Mouse (Mus musculus): ENCODE measurements around the gene Trip6. TPM values are rescaled to one million over a fixed set of nuclear protein-coding genes. Genes with fewer than 3 reads are reported as not detected.
A peak's percentile ranks its signal among the peaks of the same experiment; 100 is the strongest.

Trip6 gene
- polyA plus RNA-seq, 1 experiment from 2014 or later: 12.0 TPM

GRCm38 (mm10) chr5:137290677-137291076, 23.5 kb downstream of the Trip6 start:
- H3K27me3 ChIP-seq (ENCODE audit: control insufficient read depth, insufficient read depth, low read length): peaks cover 23% of the 10 kb centered on the region
- peaks cover 8% of the 10 kb centered on the region for H3K36me3 ChIP-seq (ENCODE audit: control insufficient read depth, insufficient read depth, low read length)
- no peak for ATAC-seq (ENCODE audit: low FRiP score, low TSS enrichment)
- H3K9me3 ChIP-seq (ENCODE audit: control insufficient read depth, low read length): no peaks in the 10 kb centered on the region
- peak; percentile 48 for DNase-seq
- peaks cover 27% of the 10 kb centered on the region for H3K4me1 ChIP-seq (ENCODE audit: control insufficient read depth, insufficient read depth, low read length)
- WGBS: 25% methylated on average over 15 of the region's 15 CpGs
- H3K4me3 ChIP-seq (replicated peaks; ENCODE audit: low read depth, low read length): no peak overlapping the region
- no peak overlapping the region for H3K27ac ChIP-seq (replicated peaks; ENCODE audit: low read depth, low read length)
- no peak overlapping the region for H3K9ac ChIP-seq (replicated peaks; ENCODE audit: low read length)
- no peak overlapping the region for H3K4me2 ChIP-seq (ENCODE audit: low read length)

GRCm38 (mm10) chr5:137289591-137290365, 24.4 kb downstream of the Trip6 start:
- peak overlapping the region; percentile 50 for H3K4me3 ChIP-seq (replicated peaks; ENCODE audit: low read depth, low read length)
- WGBS: 54% methylated on average over 13 of the region's 13 CpGs
- H3K36me3 ChIP-seq (ENCODE audit: control insufficient read depth, insufficient read depth, low read length): no peaks in the 10 kb centered on the region
- no peak overlapping the region for H3K27ac ChIP-seq (replicated peaks; ENCODE audit: low read depth, low read length)
- peaks cover 23% of the 10 kb centered on the region for H3K27me3 ChIP-seq (ENCODE audit: control insufficient read depth, insufficient read depth, low read length)
- no peak for DNase-seq
- H3K4me2 ChIP-seq (ENCODE audit: low read length): peak overlapping the region; percentile 98
- no peak for ATAC-seq (ENCODE audit: low FRiP score, low TSS enrichment)
- H3K4me1 ChIP-seq (ENCODE audit: control insufficient read depth, insufficient read depth, low read length): peaks cover 22% of the 10 kb centered on the region
- H3K9ac ChIP-seq (replicated peaks; ENCODE audit: low read length): peak overlapping the region; percentile 39; the same call in 1 of the 2 replicates
- no peaks in the 10 kb centered on the region for H3K9me3 ChIP-seq (ENCODE audit: control insufficient read depth, low read length)

GRCm38 (mm10) chr5:137288999-137289470, 25.2 kb downstream of the Trip6 start:
- 2% methylated on average over 25 of the region's 25 CpGs for WGBS
- H3K9ac ChIP-seq (replicated peaks; ENCODE audit: low read length): peak overlapping the region; percentile 39; the same call in 1 of the 2 replicates
- peak overlapping the region; percentile 50 for H3K4me3 ChIP-seq (replicated peaks; ENCODE audit: low read depth, low read length)
- peaks cover 23% of the 10 kb centered on the region for H3K27me3 ChIP-seq (ENCODE audit: control insufficient read depth, insufficient read depth, low read length)
- no peak for ATAC-seq (ENCODE audit: low FRiP score, low TSS enrichment)
- no peak overlapping the region for H3K27ac ChIP-seq (replicated peaks; ENCODE audit: low read depth, low read length)
- peaks cover 20% of the 10 kb centered on the region; the same call in 1 of the 2 replicates for H3K4me1 ChIP-seq (ENCODE audit: control insufficient read depth, insufficient read depth, low read length)
- H3K9me3 ChIP-seq (ENCODE audit: control insufficient read depth, low read length): no peaks in the 10 kb centered on the region
- no peaks in the 10 kb centered on the region for H3K36me3 ChIP-seq (ENCODE audit: control insufficient read depth, insufficient read depth, low read length)
- peak; percentile 75 for DNase-seq
- H3K4me2 ChIP-seq (ENCODE audit: low read length): peak overlapping the region; percentile 98

GRCm38 (mm10) chr5:137287953-137288743, 26.1 kb downstream of the Trip6 start:
- Histone ChIP-seq H3K27me3 (ENCODE audit: control insufficient read depth, insufficient read depth, low read length) (peaks cover 23% of the 10 kb centered on the region), H3K4me3 (replicated peaks; ENCODE audit: low read depth, low read length) (peak overlapping the region; percentile 50), H3K36me3 (ENCODE audit: control insufficient read depth, insufficient read depth, low read length) (no peaks in the 10 kb centered on the region), H3K9me3 (ENCODE audit: control insufficient read depth, low read length) (no peaks in the 10 kb centered on the region), H3K4me1 (ENCODE audit: control insufficient read depth, insufficient read depth, low read length) (peaks cover 18% of the 10 kb centered on the region; the same call in 1 of the 2 replicates), H3K27ac (replicated peaks; ENCODE audit: low read depth, low read length) (peak overlapping the region; percentile 53), H3K9ac (replicated peaks; ENCODE audit: low read length) (peak overlapping the region; percentile 65), H3K4me2 (ENCODE audit: low read length) (peak overlapping the region; percentile 98)
- WGBS: under 1% methylated on average over 57 of the region's 65 CpGs
- ATAC-seq (ENCODE audit: low FRiP score, low TSS enrichment) (peak; percentile 18; the same call in 1 of the 2 replicates), DNase-seq (peak; percentile 62)

- ATAC-seq (ENCODE audit: low FRiP score, low TSS enrichment) (peak; percentile 57), DNase-seq (peak; percentile 81)
- peak within 1 kb of the TSS; percentile 98 for H3K4me2 ChIP-seq (ENCODE audit: low read length)
- under 1% methylated on average over 40 of the region's 40 CpGs for WGBS
- H3K36me3 ChIP-seq (ENCODE audit: control insufficient read depth, insufficient read depth, low read length): no peaks in the 10 kb centered on the region
- peaks cover 12% of the 10 kb centered on the region; the same call in 1 of the 2 replicates for H3K4me1 ChIP-seq (ENCODE audit: control insufficient read depth, insufficient read depth, low read length)
- H3K27me3 ChIP-seq (ENCODE audit: control insufficient read depth, insufficient read depth, low read length): peaks cover 22% of the 10 kb centered on the region
- H3K9me3 ChIP-seq (ENCODE audit: control insufficient read depth, low read length): no peaks in the 10 kb centered on the region
- peak within 1 kb of the TSS; percentile 71 for H3K27ac ChIP-seq (replicated peaks; ENCODE audit: low read depth, low read length)
- H3K4me3 ChIP-seq (replicated peaks; ENCODE audit: low read depth, low read length): peak within 1 kb of the TSS; percentile 50
- H3K9ac ChIP-seq (replicated peaks; ENCODE audit: low read length): peak within 1 kb of the TSS; percentile 65
Measured at GRCm38 (mm10) chr5:137287032-137287952, 26.9 kb downstream of the Trip6 start, which contains the start of gene Ache. Ache (plus strand) TSS chr5:137287519.

- peak overlapping the region; percentile 65; the same call in 1 of the 2 replicates for H3K9ac ChIP-seq (replicated peaks; ENCODE audit: low read length)
- no peaks in the 10 kb centered on the region for H3K9me3 ChIP-seq (ENCODE audit: control insufficient read depth, low read length)
- WGBS: under 1% methylated on average over 16 of the region's 16 CpGs
- peaks cover 19% of the 10 kb centered on the region for H3K27me3 ChIP-seq (ENCODE audit: control insufficient read depth, insufficient read depth, low read length)
- peak overlapping the region; percentile 50 for H3K4me3 ChIP-seq (replicated peaks; ENCODE audit: low read depth, low read length)
- DNase-seq (peak; percentile 95), ATAC-seq (ENCODE audit: low FRiP score, low TSS enrichment) (peak; percentile 79)
- peak overlapping the region; percentile 98 for H3K4me2 ChIP-seq (ENCODE audit: low read length)
- no peaks in the 10 kb centered on the region for H3K36me3 ChIP-seq (ENCODE audit: control insufficient read depth, insufficient read depth, low read length)
- peaks cover 12% of the 10 kb centered on the region; the same call in 1 of the 2 replicates for H3K4me1 ChIP-seq (ENCODE audit: control insufficient read depth, insufficient read depth, low read length)
- peak overlapping the region; percentile 71 for H3K27ac ChIP-seq (replicated peaks; ENCODE audit: low read depth, low read length)
Measured at GRCm38 (mm10) chr5:137286655-137287031, 27.6 kb downstream of the Trip6 start.

GRCm38 (mm10) chr5:137285986-137286385, 28.2 kb downstream of the Trip6 start:
- Histone ChIP-seq H3K9ac (replicated peaks; ENCODE audit: low read length) (no peak overlapping the region; the same call in 1 of the 2 replicates), H3K4me2 (ENCODE audit: low read length) (peak overlapping the region; percentile 98), H3K4me1 (ENCODE audit: control insufficient read depth, insufficient read depth, low read length) (peaks cover 12% of the 10 kb centered on the region; the same call in 1 of the 2 replicates), H3K36me3 (ENCODE audit: control insufficient read depth, insufficient read depth, low read length) (no peaks in the 10 kb centered on the region), H3K4me3 (replicated peaks; ENCODE audit: low read depth, low read length) (no peak overlapping the region), H3K9me3 (ENCODE audit: control insufficient read depth, low read length) (no peaks in the 10 kb centered on the region), H3K27ac (replicated peaks; ENCODE audit: low read depth, low read length) (no peak overlapping the region), H3K27me3 (ENCODE audit: control insufficient read depth, insufficient read depth, low read length) (peaks cover 19% of the 10 kb centered on the region)
- no peak for DNase-seq
- WGBS: 65% methylated on average over 7 of the region's 7 CpGs
- no peak for ATAC-seq (ENCODE audit: low FRiP score, low TSS enrichment)

- Histone ChIP-seq H3K36me3 (ENCODE audit: control insufficient read depth, insufficient read depth, low read length) (no peaks in the 10 kb centered on the region), H3K4me1 (ENCODE audit: control insufficient read depth, insufficient read depth, low read length) (peaks cover 12% of the 10 kb centered on the region; the same call in 1 of the 2 replicates), H3K27ac (replicated peaks; ENCODE audit: low read depth, low read length) (no peak overlapping the region), H3K9me3 (ENCODE audit: control insufficient read depth, low read length) (no peaks in the 10 kb centered on the region), H3K4me2 (ENCODE audit: low read length) (no peak overlapping the region), H3K4me3 (replicated peaks; ENCODE audit: low read depth, low read length) (no peak overlapping the region), H3K27me3 (ENCODE audit: control insufficient read depth, insufficient read depth, low read length) (peaks cover 12% of the 10 kb centered on the region), H3K9ac (replicated peaks; ENCODE audit: low read length) (no peak overlapping the region)
- peak; percentile 20 for DNase-seq
- ATAC-seq (ENCODE audit: low FRiP score, low TSS enrichment): no peak
- 66% methylated on average over 5 of the region's 5 CpGs for WGBS
Measured at GRCm38 (mm10) chr5:137285045-137285444, 29.2 kb downstream of the Trip6 start.

Measured in midbrain, embryonic 14.5 days (tissue).